Mouse (Mus musculus) stomach, postnatal 0 days (tissue): Measurements from ENCODE around the gene Smarca2.

Source experiments
- CTCF ChIP-seq: IDR thresholded peaks from 2 replicates; pipeline ENCODE4 v1.5.1; 2016; ENCODE audit warnings: antibody characterized with exemption, low read depth, mild to moderate bottlenecking, moderate library complexity
- EP300 ChIP-seq: optimal IDR thresholded peaks from 2 replicates; pipeline ENCODE3; 2016; ENCODE audit warnings: antibody characterized with exemption

DNA sequence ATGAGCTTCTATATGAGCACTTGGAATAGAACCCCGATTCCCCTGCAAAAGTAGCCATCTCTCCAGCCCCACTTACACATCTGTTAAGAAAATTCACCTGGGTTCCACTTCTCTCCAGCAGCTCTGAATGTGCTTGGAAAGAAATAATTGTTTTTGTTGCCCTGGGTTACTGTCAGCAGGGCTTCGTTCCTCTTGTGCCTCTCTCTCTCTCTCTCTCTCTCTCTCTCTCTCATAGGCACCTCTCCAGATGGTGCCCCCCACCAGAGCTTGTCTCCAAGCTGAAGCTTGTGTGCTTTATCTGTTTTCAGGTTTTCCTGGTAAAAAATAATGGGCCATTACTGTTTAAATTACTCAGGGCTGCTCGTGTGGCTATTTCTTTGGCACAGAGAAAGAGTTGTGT is 74.8 kb downstream of the Smarca2 start:
- TF ChIP-seq CTCF, result no peak
- no peak for TF ChIP-seq EP300
